Mouse (Mus musculus): ENCODE results near the gene Olfr1417. TPM values are rescaled to one million over a fixed set of nuclear protein-coding genes. Genes with fewer than 3 reads are reported as not detected.

The Olfr1417 gene
- polyA plus RNA-seq, 1 experiment from 2014 or later = not detected

DNA sequence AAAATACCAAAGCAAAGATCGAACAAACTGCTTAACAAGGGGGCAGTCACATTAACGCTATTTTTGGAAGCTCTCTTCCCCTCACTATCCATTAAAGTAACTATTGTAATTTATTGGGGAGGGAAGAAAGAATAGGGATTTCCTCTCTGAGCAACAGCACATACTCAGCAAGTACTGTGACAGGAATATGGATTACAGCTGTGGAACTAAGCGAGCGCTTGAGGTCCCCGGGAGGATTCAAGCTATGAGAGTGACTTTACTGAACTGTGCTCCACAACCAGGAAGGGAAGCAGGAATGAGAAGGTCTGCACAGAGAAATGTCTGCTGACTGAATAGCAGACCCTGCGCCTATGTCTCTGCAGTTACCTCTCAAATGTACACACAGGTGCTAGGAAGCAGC, 50.1 kb downstream of the Olfr1417 start:
- no peak for ATAC-seq
- Histone ChIP-seq H3K27ac (ENCODE audit: low read depth) (no peak overlapping the region), H3K9me3 (ENCODE audit: low read length) (no peaks in the 10 kb centered on the region), H3K4me3 (ENCODE audit: low read depth, low read length) (no peak overlapping the region), H3K27me3 (ENCODE audit: insufficient read depth, low read length) (no peaks in the 10 kb centered on the region), H3K4me1 (ENCODE audit: insufficient read depth) (no peaks in the 10 kb centered on the region), H3K4me2 (ENCODE audit: low read depth, low read length) (no peak overlapping the region), H3K9ac (replicated peaks) (no peak overlapping the region), H3K36me3 (replicated peaks; ENCODE audit: insufficient read depth, low read length) (no peaks in the 10 kb centered on the region)
- 78% methylated on average over 6 of the region's 6 CpGs for WGBS (ENCODE audit: insufficient replicate concordance)
- DNase-seq = no peak
- TF ChIP-seq EP300 (IDR thresholded peaks at IDR 0.05; ENCODE audit: low read depth) (no peak), CTCF (IDR thresholded peaks at IDR 0.05; ENCODE audit: low read depth) (no peak)

DNA sequence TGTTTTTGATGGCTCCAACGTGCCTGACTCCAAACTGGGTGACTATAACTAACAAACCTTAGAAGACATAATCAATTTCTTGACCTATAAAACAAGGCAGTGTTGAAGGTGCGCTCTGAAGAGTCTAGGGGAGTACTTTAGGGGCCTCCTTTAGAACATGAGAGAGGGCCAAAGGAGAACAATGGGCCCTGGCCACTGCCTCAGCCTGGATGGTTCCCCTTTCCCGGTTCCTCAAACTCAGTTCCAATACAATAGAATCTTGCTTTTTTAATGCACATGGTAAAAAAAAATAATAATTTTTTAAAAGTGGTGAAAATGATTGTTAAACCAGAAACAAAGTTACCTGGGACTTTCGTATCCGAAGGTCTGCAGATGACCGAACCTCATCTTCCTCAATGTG, 51.2 kb downstream of the Olfr1417 start:
- 75% methylated on average over 6 of the region's 6 CpGs for WGBS (ENCODE audit: insufficient replicate concordance)
- Histone ChIP-seq H3K9me3 (ENCODE audit: low read length) (no peaks in the 10 kb centered on the region), H3K4me1 (ENCODE audit: insufficient read depth) (no peaks in the 10 kb centered on the region), H3K9ac (replicated peaks) (no peak overlapping the region), H3K27me3 (ENCODE audit: insufficient read depth, low read length) (no peaks in the 10 kb centered on the region), H3K4me2 (ENCODE audit: low read depth, low read length) (no peak overlapping the region), H3K36me3 (replicated peaks; ENCODE audit: insufficient read depth, low read length) (no peaks in the 10 kb centered on the region), H3K4me3 (ENCODE audit: low read depth, low read length) (no peak overlapping the region), H3K27ac (ENCODE audit: low read depth) (no peak overlapping the region)
- no peak for TF ChIP-seq CTCF (IDR thresholded peaks at IDR 0.05; ENCODE audit: low read depth)
- TF ChIP-seq EP300 (IDR thresholded peaks at IDR 0.05; ENCODE audit: low read depth) = no peak
- no peak for ATAC-seq
- DNase-seq = no peak

DNA sequence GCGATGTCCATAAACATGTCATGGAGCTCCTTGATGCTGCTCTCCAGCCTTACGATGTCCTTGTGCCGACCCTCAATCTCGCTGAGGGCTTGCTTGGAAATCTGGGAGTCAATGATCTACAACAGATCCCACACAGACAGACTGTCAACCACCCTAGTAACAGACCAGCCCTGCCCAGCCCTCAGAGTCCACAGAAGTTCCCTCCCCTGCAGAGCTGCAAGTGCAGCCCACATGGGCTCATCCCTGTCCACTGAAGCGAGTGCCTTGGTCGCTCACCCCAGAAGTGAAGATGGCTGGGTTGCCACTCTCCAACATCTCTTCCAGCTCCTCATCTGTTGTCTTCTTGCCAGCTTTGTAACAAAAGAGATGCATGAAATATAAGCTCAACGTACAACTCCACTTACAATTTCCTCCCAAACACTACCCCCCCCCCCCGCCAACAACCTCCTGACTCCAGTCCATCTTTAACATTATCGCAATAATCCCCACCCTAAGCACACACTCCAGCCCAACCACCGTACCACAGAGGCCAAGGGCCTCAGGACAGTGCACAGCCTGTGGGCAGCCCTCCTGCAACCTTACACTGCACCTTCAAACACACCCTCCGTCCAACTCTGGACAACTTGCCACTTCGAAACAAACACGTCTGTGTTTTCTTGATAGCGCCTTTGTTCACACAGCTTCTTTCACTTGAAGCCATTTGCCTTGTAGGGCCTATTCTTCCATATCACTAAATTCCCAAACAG, 53.4 kb downstream of the Olfr1417 start:
- H3K27me3 ChIP-seq (ENCODE audit: insufficient read depth, low read length) = no peaks in the 10 kb centered on the region
- H3K27ac ChIP-seq (ENCODE audit: low read depth) = no peak overlapping the region
- H3K36me3 ChIP-seq (replicated peaks; ENCODE audit: insufficient read depth, low read length) = no peaks in the 10 kb centered on the region
- DNase-seq = no peak
- H3K4me2 ChIP-seq (ENCODE audit: low read depth, low read length) = no peak overlapping the region
- no peaks in the 10 kb centered on the region for H3K9me3 ChIP-seq (ENCODE audit: low read length)
- WGBS (ENCODE audit: insufficient replicate concordance) = 86% methylated on average over 14 of the region's 14 CpGs
- H3K4me1 ChIP-seq (ENCODE audit: insufficient read depth) = no peaks in the 10 kb centered on the region
- H3K9ac ChIP-seq (replicated peaks) = no peak overlapping the region
- no peak for TF ChIP-seq EP300 (IDR thresholded peaks at IDR 0.05; ENCODE audit: low read depth)
- TF ChIP-seq CTCF (IDR thresholded peaks at IDR 0.05; ENCODE audit: low read depth) = no peak
- ATAC-seq = no peak
- no peak overlapping the region for H3K4me3 ChIP-seq (ENCODE audit: low read depth, low read length)

- H3K9ac ChIP-seq (replicated peaks) = no peak overlapping the region
- H3K4me3 ChIP-seq (ENCODE audit: low read depth, low read length) = no peak overlapping the region
- TF ChIP-seq EP300 (IDR thresholded peaks at IDR 0.05; ENCODE audit: low read depth) = no peak
- TF ChIP-seq CTCF (IDR thresholded peaks at IDR 0.05; ENCODE audit: low read depth) = peak; percentile 80
- 55% methylated on average over 7 of the region's 7 CpGs for WGBS (ENCODE audit: insufficient replicate concordance)
- no peak for ATAC-seq
- DNase-seq = peak; percentile 79
- no peak overlapping the region for H3K27ac ChIP-seq (ENCODE audit: low read depth)
- H3K36me3 ChIP-seq (replicated peaks; ENCODE audit: insufficient read depth, low read length) = peaks cover 26% of the 10 kb centered on the region
- no peak overlapping the region for H3K4me2 ChIP-seq (ENCODE audit: low read depth, low read length)
- no peaks in the 10 kb centered on the region for H3K4me1 ChIP-seq (ENCODE audit: insufficient read depth)
- H3K27me3 ChIP-seq (ENCODE audit: insufficient read depth, low read length) = no peaks in the 10 kb centered on the region
- no peaks in the 10 kb centered on the region for H3K9me3 ChIP-seq (ENCODE audit: low read length)
Measured at GRCm38 (mm10) chr19:11777191-11777865, 61.7 kb downstream of the Olfr1417 start.

Other genes with a start within 250 kb of the Olfr1417 start
- gene Ms4a6d, start 234.4 kb downstream of the Olfr1417 start, polyA plus RNA-seq (2015; fragmentation: Nextera tagmentation; extraction: Ambion mirVana) = 8.8 and 9.0 TPM in 2 replicates
- gene Ms4a2, start 215.5 kb downstream of the Olfr1417 start, polyA plus RNA-seq (2015; fragmentation: Nextera tagmentation; extraction: Ambion mirVana) = 0.86 and 0.90 TPM in 2 replicates
- 37.6 and 38.0 TPM in 2 replicates for gene Ms4a3, start 198.4 kb downstream of the Olfr1417 start, polyA plus RNA-seq (2015; fragmentation: Nextera tagmentation; extraction: Ambion mirVana)
- gene Oosp2, start 178.7 kb downstream of the Olfr1417 start, polyA plus RNA-seq (2015; fragmentation: Nextera tagmentation; extraction: Ambion mirVana) = 0.19 TPM in 1 of 2 replicates, not detected in the other
- 0.26 and 0.54 TPM in 2 replicates for gene Oosp1, start 148.1 kb downstream of the Olfr1417 start, polyA plus RNA-seq (2015; fragmentation: Nextera tagmentation; extraction: Ambion mirVana)
- not detected in 2 replicates for gene Oosp3, start 142.2 kb downstream of the Olfr1417 start, polyA plus RNA-seq (2015; fragmentation: Nextera tagmentation; extraction: Ambion mirVana)
- not detected in 2 replicates for gene Gif, start 91.7 kb downstream of the Olfr1417 start, polyA plus RNA-seq (2015; fragmentation: Nextera tagmentation; extraction: Ambion mirVana)
- 35.7 and 38.2 TPM in 2 replicates for gene Mrpl16, start 68.8 kb downstream of the Olfr1417 start, polyA plus RNA-seq (2015; fragmentation: Nextera tagmentation; extraction: Ambion mirVana)
- gene Stx3, start 19.8 kb downstream of the Olfr1417 start, polyA plus RNA-seq (2015; fragmentation: Nextera tagmentation; extraction: Ambion mirVana) = 3.2 and 3.7 TPM in 2 replicates
- not detected in 2 replicates for gene Olfr1418, start 21.8 kb upstream of the Olfr1417 start, polyA plus RNA-seq (2015; fragmentation: Nextera tagmentation; extraction: Ambion mirVana)
- gene Olfr1419, start 35.9 kb upstream of the Olfr1417 start, polyA plus RNA-seq (2015; fragmentation: Nextera tagmentation; extraction: Ambion mirVana) = not detected in 2 replicates
- not detected in 2 replicates for gene Olfr1420, start 47.3 kb upstream of the Olfr1417 start, polyA plus RNA-seq (2015; fragmentation: Nextera tagmentation; extraction: Ambion mirVana)
- gene Patl1, start 73.2 kb upstream of the Olfr1417 start, polyA plus RNA-seq (2015; fragmentation: Nextera tagmentation; extraction: Ambion mirVana) = 4.9 and 5.4 TPM in 2 replicates
- 2.6 and 2.7 TPM in 2 replicates for gene Osbp, start 126.7 kb upstream of the Olfr1417 start, polyA plus RNA-seq (2015; fragmentation: Nextera tagmentation; extraction: Ambion mirVana)
- not detected in 2 replicates for gene Olfr1423, start 202.1 kb upstream of the Olfr1417 start, polyA plus RNA-seq (2015; fragmentation: Nextera tagmentation; extraction: Ambion mirVana)
- not detected in 2 replicates for gene Olfr1424, start 223.5 kb upstream of the Olfr1417 start, polyA plus RNA-seq (2015; fragmentation: Nextera tagmentation; extraction: Ambion mirVana)
- not detected in 2 replicates for gene Olfr1425, start 238.5 kb upstream of the Olfr1417 start, polyA plus RNA-seq (2015; fragmentation: Nextera tagmentation; extraction: Ambion mirVana)